Mouse (Mus musculus) myocyte (in vitro differentiated cells): ENCODE measurements at regions not wholly inside any gene's neighbourhood (a gene's known extent, or its start where the extent isn't known, plus 50 kb on each side); places are given as distances from the start of the nearest gene placed in this dataset.

Source experiments
- H3K27me3 ChIP-seq: one replicate; pipeline ENCODE4 v1.6.1; 2011; ENCODE audit not compliant: control insufficient read depth, insufficient read depth, insufficient read length
- H3K36me3 ChIP-seq: one replicate; pipeline ENCODE4 v1.6.1; 2011; ENCODE audit not compliant: control insufficient read depth, insufficient read depth
- H3K4me2 ChIP-seq: one replicate; pipeline ENCODE4 v1.6.1; 2011; ENCODE audit warnings: low read depth, control low read depth
- H3K4me3 ChIP-seq: one replicate; pipeline ENCODE4 v1.5.1; 2011; ENCODE audit warnings: mild to moderate bottlenecking, control low read depth, moderate library complexity
- H3K79me2 ChIP-seq: one replicate; pipeline ENCODE4 v1.6.1; 2011; ENCODE audit not compliant: control insufficient read depth, insufficient read depth
- H3ac ChIP-seq: one replicate; pipeline ENCODE4 v1.6.1; 2011; ENCODE audit not compliant: control insufficient read depth, insufficient read length
- CEBPB ChIP-seq: IDR thresholded peaks from 2 replicates; pipeline ENCODE4 v1.6.1; 2011; ENCODE audit warnings: mild to moderate bottlenecking, moderate library complexity; ENCODE audit not compliant: poor library complexity, insufficient read depth, severe bottlenecking
- E2F4 ChIP-seq: IDR thresholded peaks from one replicate; pipeline ENCODE4 v1.6.1; 2011; ENCODE audit warnings: mild to moderate bottlenecking, control low read depth, moderate library complexity; ENCODE audit not compliant: insufficient read depth
- MAX ChIP-seq: IDR thresholded peaks from one replicate; pipeline ENCODE4 v1.6.1; 2011; ENCODE audit warnings: low read depth, mild to moderate bottlenecking, control low read depth
- MYOD1 ChIP-seq, 3 experiments: IDR thresholded peaks; one replicate each; pipeline ENCODE4 v1.6.1; 2011; ENCODE audit warnings: control low read depth in 2 of 3, low read depth in 2 of 3, mild to moderate bottlenecking in 2 of 3, moderate library complexity in 1 of 3; ENCODE audit not compliant: insufficient read length in 2 of 3, control insufficient read depth in 1 of 3
- MYOG ChIP-seq, 3 experiments: IDR thresholded peaks; one replicate each; pipeline ENCODE4 v1.6.1; 2011; ENCODE audit warnings: control low read depth in 2 of 3, low read depth in 2 of 3, mild to moderate bottlenecking in 2 of 3; ENCODE audit not compliant: insufficient read length in 2 of 3, control insufficient read depth in 1 of 3, insufficient read depth in 1 of 3
- POLR2A ChIP-seq: IDR thresholded peaks from one replicate; pipeline ENCODE4 v1.6.1; 2011; ENCODE audit warnings: low read depth, mild to moderate bottlenecking, control low read depth, moderate library complexity; ENCODE audit not compliant: insufficient read length
- POLR2AphosphoS2 ChIP-seq: IDR thresholded peaks from one replicate; pipeline ENCODE4 v1.6.1; 2011; ENCODE audit warnings: low read depth, control low read depth; ENCODE audit not compliant: insufficient read length
- REST ChIP-seq: IDR thresholded peaks from one replicate; pipeline ENCODE4 v1.6.1; 2011; ENCODE audit warnings: mild to moderate bottlenecking, control low read depth, moderate library complexity; ENCODE audit not compliant: insufficient read depth, insufficient read length
- SRF ChIP-seq: IDR thresholded peaks from one replicate; pipeline ENCODE4 v1.6.1; 2011; ENCODE audit warnings: low read depth; ENCODE audit not compliant: control insufficient read depth, insufficient read length
- TCF12 ChIP-seq: IDR thresholded peaks from one replicate; pipeline ENCODE4 v1.6.1; 2011; ENCODE audit warnings: mild to moderate bottlenecking, control low read depth; ENCODE audit not compliant: poor library complexity, insufficient read depth, severe bottlenecking
- TCF3 ChIP-seq: IDR thresholded peaks from one replicate; pipeline ENCODE4 v1.6.1; 2011; ENCODE audit warnings: low read depth, control low read depth; ENCODE audit not compliant: insufficient read length
- USF1 ChIP-seq: IDR thresholded peaks from one replicate; pipeline ENCODE4 v1.6.1; 2011; ENCODE audit warnings: low read depth, mild to moderate bottlenecking, control low read depth, moderate library complexity

DNA sequence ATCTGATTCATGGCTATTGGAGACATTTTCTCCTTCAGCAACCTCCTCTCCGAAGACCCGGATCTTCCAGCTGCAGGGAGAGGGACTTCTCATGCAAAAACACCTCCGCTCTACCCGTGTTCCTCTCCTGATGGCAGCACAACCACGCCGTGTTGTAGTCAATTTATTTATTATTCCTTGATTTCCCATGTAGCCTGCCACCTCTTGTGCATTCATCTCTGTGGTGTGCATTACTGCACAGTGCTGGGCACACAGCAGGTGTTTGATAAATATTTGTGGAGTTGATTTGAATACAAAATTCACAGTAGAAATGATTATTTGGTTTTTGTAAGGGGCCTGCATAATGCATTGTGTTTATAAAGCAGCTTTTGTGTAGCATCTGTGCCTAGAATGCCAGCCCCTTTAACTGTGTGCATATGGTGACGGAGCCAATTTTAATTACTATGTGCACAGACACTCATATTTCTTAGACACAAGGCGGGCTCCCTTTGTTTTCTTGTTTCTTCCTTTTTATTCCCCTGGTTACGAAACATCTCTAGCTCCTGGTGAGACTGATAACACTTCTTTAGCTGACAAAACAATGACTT is 124.4 kb upstream of the Chd6 start:
- H3K4me2 ChIP-seq = no peak overlapping the region
- H3ac ChIP-seq = no peak overlapping the region
- TF ChIP-seq POLR2A (no peak), MYOG (IDR thresholded peaks at IDR 0.05; ENCODE audit: control insufficient read depth in 1 of 3, insufficient read depth in 1 of 3, insufficient read length in 2 of 3, low read depth in 2 of 3) (no peak), REST (no peak), MAX (no peak), E2F4 (no peak), USF1 (no peak), MYOD1 (IDR thresholded peaks at IDR 0.05; ENCODE audit: control insufficient read depth in 1 of 3, insufficient read length in 2 of 3, low read depth in 2 of 3) (no peak), POLR2AphosphoS2 (no peak), SRF (no peak), CEBPB (no peak), TCF12 (no peak), TCF3 (no peak)
- H3K4me3 ChIP-seq = no peak overlapping the region
- no peaks in the 10 kb centered on the region for H3K27me3 ChIP-seq
- H3K79me2 ChIP-seq = no peaks in the 10 kb centered on the region
- H3K36me3 ChIP-seq = no peaks in the 10 kb centered on the region

DNA sequence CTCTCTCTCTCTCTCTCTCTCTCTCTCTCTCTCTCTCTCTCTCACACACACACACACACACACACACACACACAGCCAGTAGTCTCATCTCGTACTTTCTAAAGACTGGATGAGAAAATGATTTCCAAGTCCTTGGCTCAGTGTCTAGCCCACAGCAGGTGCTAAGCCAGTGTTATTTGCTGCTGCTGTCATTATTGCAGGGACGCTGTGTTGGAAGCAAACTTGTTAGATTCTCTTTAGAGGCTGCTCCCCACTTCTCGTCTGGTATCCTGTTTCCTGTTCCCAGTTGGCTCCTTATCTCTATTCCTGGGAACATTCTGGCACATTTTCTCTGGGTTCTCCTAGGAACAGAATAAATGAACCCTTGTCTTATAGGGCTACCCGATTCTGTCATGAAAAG is 122.5 kb upstream of the Chd6 start:
- no peak overlapping the region for H3K4me3 ChIP-seq
- no peak for TF ChIP-seq MYOD1 (IDR thresholded peaks at IDR 0.05; ENCODE audit: control insufficient read depth in 1 of 3, insufficient read length in 2 of 3, low read depth in 2 of 3)
- no peak for TF ChIP-seq TCF3
- no peak for TF ChIP-seq TCF12
- TF ChIP-seq USF1 = no peak
- TF ChIP-seq REST = no peak
- TF ChIP-seq POLR2AphosphoS2 = no peak
- no peak for TF ChIP-seq SRF
- no peak for TF ChIP-seq MYOG (IDR thresholded peaks at IDR 0.05; ENCODE audit: control insufficient read depth in 1 of 3, insufficient read depth in 1 of 3, insufficient read length in 2 of 3, low read depth in 2 of 3)
- H3K36me3 ChIP-seq = no peaks in the 10 kb centered on the region

DNA sequence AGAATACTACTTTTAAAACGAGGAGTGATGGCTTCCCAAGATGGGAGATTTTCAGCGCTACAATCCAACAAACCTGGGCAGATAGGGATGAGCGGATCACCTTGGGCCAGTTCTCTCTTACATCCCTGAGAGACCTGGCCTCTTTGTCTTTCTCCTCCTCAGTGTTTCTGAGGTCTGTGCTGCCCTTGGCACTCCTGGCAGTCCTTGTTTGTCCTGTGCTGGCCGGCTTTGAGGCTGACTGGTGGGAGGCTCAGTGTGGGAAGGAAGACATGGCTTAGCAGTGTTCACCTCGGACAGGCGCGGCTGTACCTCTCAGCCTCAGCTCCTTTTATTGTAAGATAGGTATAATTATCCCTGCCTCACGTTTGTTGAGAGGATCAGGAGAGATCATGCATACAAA is 106.9 kb upstream of the Chd6 start:
- Histone ChIP-seq H3K79me2 (no peaks in the 10 kb centered on the region), H3K4me3 (no peak overlapping the region), H3K4me2 (no peak overlapping the region), H3ac (no peak overlapping the region), H3K27me3 (no peaks in the 10 kb centered on the region), H3K36me3 (no peaks in the 10 kb centered on the region)
- TF ChIP-seq MAX = no peak
- TF ChIP-seq TCF3 = no peak
- TF ChIP-seq TCF12 = no peak
- no peak for TF ChIP-seq E2F4
- TF ChIP-seq POLR2AphosphoS2 = no peak
- TF ChIP-seq SRF = no peak
- no peak for TF ChIP-seq MYOG (IDR thresholded peaks at IDR 0.05; ENCODE audit: control insufficient read depth in 1 of 3, insufficient read depth in 1 of 3, insufficient read length in 2 of 3, low read depth in 2 of 3)
- no peak for TF ChIP-seq REST
- no peak for TF ChIP-seq USF1
- no peak for TF ChIP-seq POLR2A
- no peak for TF ChIP-seq CEBPB
- TF ChIP-seq MYOD1 (IDR thresholded peaks at IDR 0.05; ENCODE audit: control insufficient read depth in 1 of 3, insufficient read length in 2 of 3, low read depth in 2 of 3) = no peak

More for the DNA sequence above, 122.5 kb upstream of the Chd6 start:
- Histone ChIP-seq H3K79me2 (no peaks in the 10 kb centered on the region), H3K27me3 (no peaks in the 10 kb centered on the region), H3K4me2 (no peak overlapping the region), H3ac (no peak overlapping the region)

GRCm38 (mm10) chr2:161214681-161215458 is 106.0 kb upstream of the Chd6 start:
- no peak overlapping the region for H3K4me2 ChIP-seq
- no peaks in the 10 kb centered on the region for H3K36me3 ChIP-seq
- TF ChIP-seq CEBPB (no peak), POLR2A (no peak), USF1 (no peak), MYOD1 (IDR thresholded peaks at IDR 0.05; ENCODE audit: control insufficient read depth in 1 of 3, insufficient read length in 2 of 3, low read depth in 2 of 3) (no peak), TCF12 (no peak), MYOG (IDR thresholded peaks at IDR 0.05; ENCODE audit: control insufficient read depth in 1 of 3, insufficient read depth in 1 of 3, insufficient read length in 2 of 3, low read depth in 2 of 3) (no peak), MAX (no peak), REST (no peak), SRF (no peak), POLR2AphosphoS2 (no peak), TCF3 (no peak), E2F4 (no peak)
- H3ac ChIP-seq = no peak overlapping the region
- no peak overlapping the region for H3K4me3 ChIP-seq
- H3K79me2 ChIP-seq = no peaks in the 10 kb centered on the region
- H3K27me3 ChIP-seq = no peaks in the 10 kb centered on the region
